Mouse (Mus musculus): Measurements from ENCODE around the gene Hdgfl2. TPM values are rescaled to one million over a fixed set of nuclear protein-coding genes. Genes with fewer than 3 reads are reported as not detected.

Hdgfl2 gene
- polyA plus RNA-seq (2012), result 208 and 276 TPM in 2 replicates

DNA sequence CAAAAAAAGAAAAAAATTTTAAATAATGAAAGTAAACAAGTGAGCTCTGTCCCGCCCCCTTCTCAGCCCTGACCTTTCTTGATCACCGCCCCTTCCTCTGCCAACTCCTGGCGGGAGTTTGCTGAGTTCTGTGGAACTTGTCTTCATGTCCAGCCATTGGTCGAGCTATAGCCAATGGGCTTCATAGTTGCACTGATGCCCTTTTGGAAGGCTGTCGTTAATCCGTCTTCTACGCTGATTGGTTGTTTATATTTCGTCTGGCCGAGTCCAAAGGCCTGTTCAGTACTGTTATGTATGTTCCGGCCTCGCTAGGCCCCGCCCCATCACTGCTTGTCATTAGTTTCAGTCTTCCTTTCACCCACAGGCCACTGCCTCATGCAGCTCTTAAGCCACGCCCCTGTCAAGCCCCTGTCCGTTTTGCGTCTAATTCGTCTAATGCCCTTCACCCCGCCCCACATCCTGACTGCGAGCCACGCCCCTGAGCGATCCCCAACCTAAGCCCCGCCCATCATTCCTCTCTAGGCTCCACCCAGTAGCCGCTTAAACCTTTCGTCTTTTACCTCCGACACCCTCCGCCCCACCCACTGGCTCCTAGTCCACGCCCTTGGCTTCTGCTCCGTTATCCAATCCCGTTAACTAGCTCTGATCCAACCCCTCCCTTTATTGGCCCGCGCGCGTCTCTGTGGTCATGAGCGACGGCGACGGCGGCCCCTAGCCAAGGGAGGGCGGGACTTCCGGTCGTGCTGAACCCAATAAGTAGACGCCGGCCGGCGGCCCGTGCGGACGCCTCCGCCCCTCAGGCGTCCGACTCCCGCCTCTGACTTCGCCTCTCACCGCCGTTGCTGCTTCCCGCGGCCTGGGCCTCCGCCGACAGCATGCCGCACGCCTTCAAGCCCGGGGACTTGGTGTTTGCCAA lies at the start of gene Hdgfl2:
Gene Hdgfl2, plus strand, starts transcription at position 755 of the 916 bp plus-strand sequence.
- TF ChIP-seq GATA1 (IDR thresholded peaks at IDR 0.05; ENCODE audit: low read length), result no peak

GRCm38 (mm10) chr17:56030238-56030870 lies 49.1 kb upstream of the Hdgfl2 start:
- TF ChIP-seq GATA1 (IDR thresholded peaks at IDR 0.05; ENCODE audit: low read length), result no peak

- no peak for TF ChIP-seq GATA1 (IDR thresholded peaks at IDR 0.05; ENCODE audit: low read length)
Observed at GRCm38 (mm10) chr17:56030919-56031318, 48.5 kb upstream of the Hdgfl2 start.

DNA sequence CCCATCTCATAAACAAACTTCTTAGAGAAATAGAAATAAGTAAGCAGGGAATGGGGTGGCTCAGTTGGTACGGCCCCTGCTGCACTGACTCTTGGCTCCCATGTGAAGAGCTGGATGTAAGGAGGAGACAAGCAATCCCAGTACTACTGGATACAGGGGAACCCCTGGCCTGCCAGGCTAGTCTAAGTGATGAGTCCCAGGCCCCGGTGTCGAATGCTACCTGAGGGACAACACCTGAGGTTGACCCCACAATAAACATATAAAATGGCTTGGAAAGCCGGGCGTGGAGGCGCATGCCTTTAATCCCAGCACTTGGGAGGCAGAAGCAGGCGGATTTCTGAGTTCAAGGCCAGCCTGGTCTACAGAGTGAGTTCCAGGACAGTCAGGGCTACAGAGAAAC lies 48.0 kb upstream of the Hdgfl2 start:
- no peak for TF ChIP-seq GATA1 (IDR thresholded peaks at IDR 0.05; ENCODE audit: low read length)

DNA sequence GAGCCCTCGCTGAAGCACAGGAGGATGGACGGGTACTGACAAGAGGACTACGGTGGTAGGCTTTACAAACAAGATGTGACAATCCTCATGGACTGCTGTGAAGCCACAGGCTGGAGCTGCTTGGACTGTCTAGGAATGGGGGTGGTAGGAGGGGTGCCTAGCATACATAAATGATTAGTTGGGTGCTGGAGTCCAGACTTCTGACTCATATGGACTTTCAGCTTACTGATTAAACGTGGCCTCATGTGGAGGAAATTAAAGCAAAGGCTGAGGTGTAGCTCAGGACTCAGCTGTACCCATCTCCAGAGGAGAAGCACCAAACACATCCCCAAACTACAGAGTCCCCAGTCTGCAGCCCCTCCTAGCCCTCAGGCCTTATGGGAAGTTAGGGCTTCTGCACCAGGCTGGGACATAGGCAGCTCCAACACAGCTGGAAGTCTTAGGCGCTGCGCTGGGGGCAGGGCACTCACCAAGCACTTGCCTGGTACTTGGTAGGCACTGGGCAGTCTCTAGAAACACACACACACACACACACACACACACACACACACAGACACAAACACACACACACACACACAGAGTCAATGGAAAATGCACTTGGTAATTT lies 47.2 kb upstream of the Hdgfl2 start:
- no peak for TF ChIP-seq GATA1 (IDR thresholded peaks at IDR 0.05; ENCODE audit: low read length)

DNA sequence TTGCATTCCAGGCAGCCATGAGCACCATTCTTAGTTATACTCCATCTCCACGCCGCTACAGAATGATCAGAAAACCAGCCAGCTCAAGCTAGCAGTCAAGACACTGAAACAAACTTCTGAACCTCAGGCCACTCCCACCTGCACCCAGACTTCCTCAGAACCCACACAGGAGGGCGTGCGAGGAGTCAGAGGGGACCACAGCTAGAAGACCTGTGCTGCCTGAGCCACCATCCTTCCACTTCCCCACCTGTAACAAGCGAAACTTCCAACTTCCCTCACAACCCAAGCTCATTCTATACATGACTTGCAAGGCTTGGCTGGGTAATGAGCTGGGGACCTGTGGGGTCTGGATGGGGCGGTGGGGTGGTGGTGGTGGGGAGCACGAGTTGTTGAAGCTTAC lies 46.6 kb upstream of the Hdgfl2 start:
- no peak for TF ChIP-seq GATA1 (IDR thresholded peaks at IDR 0.05; ENCODE audit: low read length)

- no peak for TF ChIP-seq GATA1 (IDR thresholded peaks at IDR 0.05; ENCODE audit: low read length)
Observed at GRCm38 (mm10) chr17:56034040-56034725, 45.3 kb upstream of the Hdgfl2 start.

- TF ChIP-seq GATA1 (IDR thresholded peaks at IDR 0.05; ENCODE audit: low read length), result no peak
Observed at GRCm38 (mm10) chr17:56034726-56035100, 44.7 kb upstream of the Hdgfl2 start.

- no peak for TF ChIP-seq GATA1 (IDR thresholded peaks at IDR 0.05; ENCODE audit: low read length)
Observed at GRCm38 (mm10) chr17:56035216-56035615, 44.2 kb upstream of the Hdgfl2 start.

GRCm38 (mm10) chr17:56036176-56036900 lies 43.1 kb upstream of the Hdgfl2 start, which contains the start of gene Sh3gl1:
TSS of gene Sh3gl1 (minus strand) at chr17:56036635.
- TF ChIP-seq GATA1 (IDR thresholded peaks at IDR 0.05; ENCODE audit: low read length), result no peak

- no peak for TF ChIP-seq GATA1 (IDR thresholded peaks at IDR 0.05; ENCODE audit: low read length)
Observed at GRCm38 (mm10) chr17:56036901-56037287, 42.5 kb upstream of the Hdgfl2 start.

- TF ChIP-seq GATA1 (IDR thresholded peaks at IDR 0.05; ENCODE audit: low read length), result no peak
Observed at GRCm38 (mm10) chr17:56038583-56039261, 40.7 kb upstream of the Hdgfl2 start.

DNA sequence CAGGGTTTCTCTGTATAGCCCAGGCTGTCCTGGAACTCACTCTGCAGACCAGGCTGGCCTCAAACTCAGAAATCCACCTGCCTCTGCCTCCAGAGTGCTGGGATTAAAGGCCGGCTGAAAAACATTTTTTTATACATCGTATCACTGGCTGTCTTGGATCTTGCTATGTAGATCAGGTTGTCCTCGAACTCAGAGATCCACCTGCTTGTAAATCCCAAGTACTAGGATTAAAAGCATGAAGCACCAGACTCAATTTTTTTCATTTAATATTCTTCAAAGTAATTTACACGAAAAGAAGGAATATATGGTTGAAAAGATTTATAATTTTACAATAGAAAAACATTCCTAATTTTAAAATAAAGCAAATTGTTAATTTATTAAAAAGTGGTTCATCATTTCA lies 40.1 kb upstream of the Hdgfl2 start:
- no peak for TF ChIP-seq GATA1 (IDR thresholded peaks at IDR 0.05; ENCODE audit: low read length)

DNA sequence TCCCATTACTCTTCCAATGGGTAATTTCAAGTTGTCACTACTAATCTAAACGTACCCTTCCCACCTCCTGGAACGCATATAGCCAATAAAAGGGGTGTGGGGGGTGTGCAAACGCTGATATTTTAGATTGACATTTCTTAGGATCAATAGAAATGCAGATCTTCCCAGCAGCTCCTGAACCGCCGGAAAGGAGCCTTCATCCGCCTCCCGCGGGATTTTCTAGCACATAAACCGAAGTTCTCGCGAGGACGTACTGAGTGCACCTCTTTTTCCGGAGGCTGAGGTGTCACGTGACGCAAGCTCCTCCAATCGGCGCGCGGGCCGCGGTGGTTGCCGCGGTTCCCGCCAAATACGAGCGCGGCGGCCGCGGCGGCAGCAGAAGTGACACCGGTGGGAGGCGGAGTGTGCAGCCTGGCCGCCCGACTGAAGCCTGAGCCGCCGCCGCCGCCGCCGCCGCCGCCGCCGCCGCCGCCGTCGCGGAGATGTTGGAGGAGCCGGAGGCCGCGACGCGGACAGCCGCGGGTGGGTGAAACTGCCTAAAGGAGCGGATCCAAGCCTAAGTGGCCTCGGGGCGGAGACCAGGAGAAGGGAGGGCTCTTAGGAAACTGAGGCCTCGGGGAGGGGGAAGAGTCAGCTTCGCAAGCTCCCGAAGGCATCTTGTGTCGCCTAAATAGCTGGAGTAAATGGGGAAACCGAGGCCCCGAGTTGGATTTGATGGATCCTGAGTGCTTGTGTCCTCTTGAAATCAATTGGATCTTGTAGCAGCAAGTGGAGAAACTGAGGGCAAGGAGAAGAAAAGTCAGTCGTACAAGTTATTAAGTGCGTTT lies 39.2 kb upstream of the Hdgfl2 start, which contains the start of gene Chaf1a:
Gene Chaf1a, plus strand, starts transcription at position 410 of the 827 bp plus-strand sequence.
- no peak for TF ChIP-seq GATA1 (IDR thresholded peaks at IDR 0.05; ENCODE audit: low read length)

Measured in G1E-ER4 (cell line).